Mouse (Mus musculus): ENCODE results near the gene Igdcc3. TPM values are rescaled to one million over a fixed set of nuclear protein-coding genes. Genes with fewer than 3 reads are reported as not detected.

Igdcc3 gene
- polyA plus RNA-seq, 1 experiment from 2014 or later = 4.1 TPM

DNA sequence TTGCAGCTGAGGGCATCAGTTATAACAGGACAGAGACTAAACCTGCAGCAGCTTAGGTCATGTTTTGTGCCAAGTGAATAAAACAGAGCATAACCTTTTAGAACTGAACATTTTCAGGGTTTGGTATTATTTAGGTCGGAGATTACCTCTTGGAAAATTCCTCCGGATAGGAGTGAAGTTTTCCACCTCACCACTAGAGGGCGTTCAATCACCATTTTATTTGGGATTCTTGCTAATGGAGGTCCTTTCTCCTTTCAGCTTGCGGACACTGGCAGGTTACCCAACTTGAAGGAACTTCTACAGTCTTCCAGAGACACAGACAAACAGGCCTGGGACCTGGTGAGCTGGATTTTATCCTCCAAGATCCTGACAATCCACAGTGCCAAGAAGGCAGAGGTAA, 84.8 kb downstream of the Igdcc3 start:
- 33% methylated on average over 4 of the region's 4 CpGs for WGBS
- TF ChIP-seq CTCF (IDR thresholded peaks at IDR 0.05; ENCODE audit: low read depth) = peak; percentile 73
- Histone ChIP-seq H3K36me3 (ENCODE audit: insufficient read depth) (no peaks in the 10 kb centered on the region), H3K27me3 (ENCODE audit: insufficient read depth, low read length) (no peaks in the 10 kb centered on the region), H3K9ac (no peak overlapping the region), H3K4me2 (no peak overlapping the region), H3K9me3 (ENCODE audit: low read depth, low read length) (no peaks in the 10 kb centered on the region), H3K27ac (ENCODE audit: low read depth) (no peak overlapping the region), H3K4me3 (ENCODE audit: low read depth, low read length) (no peak overlapping the region), H3K4me1 (ENCODE audit: insufficient read depth) (no peaks in the 10 kb centered on the region)
- no peak for ATAC-seq (ENCODE audit: insufficient read depth)
- DNase-seq = peak; percentile 74

DNA sequence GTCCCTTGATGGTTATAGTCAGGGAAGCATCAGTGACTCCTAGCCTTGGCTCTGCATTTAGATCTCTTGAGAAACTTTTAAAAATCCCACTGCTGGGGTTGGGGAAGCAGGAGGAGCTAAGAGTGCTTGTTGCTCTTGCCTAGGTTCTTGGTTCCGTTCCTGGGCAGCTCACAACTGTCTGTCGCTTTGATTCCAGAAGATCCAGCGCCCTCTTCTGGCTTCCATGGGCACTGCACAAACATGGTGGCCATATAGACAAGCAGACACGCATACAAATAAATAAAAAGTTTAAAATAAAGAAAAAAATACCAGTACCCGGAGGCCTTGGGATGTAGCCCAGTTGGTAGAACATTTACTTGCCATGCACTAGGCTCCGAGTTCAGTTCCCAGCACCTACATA, 89.3 kb downstream of the Igdcc3 start:
- ATAC-seq (ENCODE audit: insufficient read depth) (no peak), DNase-seq (peak; percentile 19)
- H3K27me3 ChIP-seq (ENCODE audit: insufficient read depth, low read length) = no peaks in the 10 kb centered on the region
- H3K27ac ChIP-seq (ENCODE audit: low read depth) = no peak overlapping the region
- no peaks in the 10 kb centered on the region for H3K9me3 ChIP-seq (ENCODE audit: low read depth, low read length)
- H3K4me1 ChIP-seq (ENCODE audit: insufficient read depth) = no peaks in the 10 kb centered on the region
- no peak overlapping the region for H3K4me2 ChIP-seq
- TF ChIP-seq CTCF (IDR thresholded peaks at IDR 0.05; ENCODE audit: low read depth) = peak; percentile 36
- no peak overlapping the region for H3K9ac ChIP-seq
- H3K4me3 ChIP-seq (ENCODE audit: low read depth, low read length) = no peak overlapping the region
- WGBS = 73% methylated on average over 6 of the region's 6 CpGs
- H3K36me3 ChIP-seq (ENCODE audit: insufficient read depth) = 0 out of 2 replicates have a peak, but pooled peaks cover 4% of the 10 kb centered on the region

DNA sequence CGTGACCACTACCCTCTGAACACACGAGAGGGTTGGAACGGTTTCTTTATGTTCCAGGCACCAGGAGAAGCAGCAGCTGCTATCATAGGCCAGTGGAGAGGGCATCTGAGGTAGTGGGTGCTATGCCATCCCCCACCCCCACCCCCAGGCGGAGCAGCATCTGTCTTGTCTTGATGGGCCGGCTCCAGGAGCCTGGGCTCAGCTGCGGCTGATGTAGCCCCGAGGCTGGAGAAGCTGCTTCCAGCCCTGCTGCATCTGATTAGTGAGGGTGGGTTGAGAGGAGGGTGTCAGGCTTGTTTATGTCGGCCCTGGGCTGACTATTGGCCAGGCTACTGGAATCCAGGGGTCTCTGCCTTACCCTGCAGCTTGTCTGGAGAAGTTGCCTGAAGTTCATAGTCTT, 90.3 kb downstream of the Igdcc3 start:
- no peaks in the 10 kb centered on the region for H3K27me3 ChIP-seq (ENCODE audit: insufficient read depth, low read length)
- 0 out of 2 replicates have a peak, but pooled peaks cover 4% of the 10 kb centered on the region for H3K36me3 ChIP-seq (ENCODE audit: insufficient read depth)
- no peak for TF ChIP-seq CTCF (IDR thresholded peaks at IDR 0.05; ENCODE audit: low read depth)
- H3K4me2 ChIP-seq = no peak overlapping the region
- no peaks in the 10 kb centered on the region for H3K9me3 ChIP-seq (ENCODE audit: low read depth, low read length)
- DNase-seq (no peak), ATAC-seq (ENCODE audit: insufficient read depth) (no peak)
- no peak overlapping the region for H3K4me3 ChIP-seq (ENCODE audit: low read depth, low read length)
- H3K9ac ChIP-seq = no peak overlapping the region
- H3K4me1 ChIP-seq (ENCODE audit: insufficient read depth) = no peaks in the 10 kb centered on the region
- H3K27ac ChIP-seq (ENCODE audit: low read depth) = no peak overlapping the region
- 56% methylated on average over 8 of the region's 8 CpGs for WGBS

DNA sequence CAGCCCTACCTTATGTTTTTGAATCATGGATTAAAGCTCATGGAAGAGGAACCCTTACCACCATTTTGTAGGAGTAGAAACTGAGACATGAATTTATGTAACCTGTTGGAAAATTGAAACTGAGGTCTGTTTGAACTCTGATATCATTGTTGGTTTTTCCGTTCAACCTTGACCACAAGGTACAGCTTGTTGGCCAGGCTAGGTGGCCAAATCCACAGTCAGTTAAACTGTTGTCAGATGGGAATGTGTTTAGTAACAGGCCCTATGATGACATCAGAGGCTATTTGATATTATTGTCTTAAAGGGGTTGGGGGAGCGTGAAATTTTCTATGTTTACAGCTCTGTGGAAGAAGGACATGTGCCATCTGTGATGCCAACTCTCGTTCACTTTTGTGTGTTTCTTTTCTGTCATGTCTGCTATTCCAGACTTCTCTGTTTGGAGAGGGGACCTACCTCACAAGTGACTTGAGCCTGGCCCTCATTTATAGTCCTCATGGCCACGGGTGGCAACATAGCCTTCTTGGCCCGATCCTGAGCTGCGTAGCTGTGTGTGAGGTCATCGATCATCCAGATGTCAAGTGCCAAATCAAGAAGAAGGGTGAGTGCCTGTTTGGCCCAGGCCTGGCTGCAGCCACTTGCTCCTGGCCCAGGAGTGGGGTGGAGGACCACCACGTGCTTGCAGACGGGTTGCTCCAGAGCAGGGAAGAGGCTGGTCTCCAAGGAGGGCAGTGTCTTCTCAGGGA, 92.4 kb downstream of the Igdcc3 start:
- H3K27me3 ChIP-seq (ENCODE audit: insufficient read depth, low read length) = no peaks in the 10 kb centered on the region
- H3K4me3 ChIP-seq (ENCODE audit: low read depth, low read length) = no peak overlapping the region
- H3K27ac ChIP-seq (ENCODE audit: low read depth) = no peak overlapping the region
- ATAC-seq (ENCODE audit: insufficient read depth) = no peak
- no peaks in the 10 kb centered on the region for H3K9me3 ChIP-seq (ENCODE audit: low read depth, low read length)
- 0 out of 2 replicates have a peak, but pooled peaks cover 4% of the 10 kb centered on the region for H3K36me3 ChIP-seq (ENCODE audit: insufficient read depth)
- no peak for DNase-seq
- 72% methylated on average over 9 of the region's 9 CpGs for WGBS
- H3K4me1 ChIP-seq (ENCODE audit: insufficient read depth) = no peaks in the 10 kb centered on the region; the same call in 1 of the 2 replicates
- no peak for TF ChIP-seq CTCF (IDR thresholded peaks at IDR 0.05; ENCODE audit: low read depth)
- H3K4me2 ChIP-seq = no peak overlapping the region
- H3K9ac ChIP-seq = no peak overlapping the region

DNA sequence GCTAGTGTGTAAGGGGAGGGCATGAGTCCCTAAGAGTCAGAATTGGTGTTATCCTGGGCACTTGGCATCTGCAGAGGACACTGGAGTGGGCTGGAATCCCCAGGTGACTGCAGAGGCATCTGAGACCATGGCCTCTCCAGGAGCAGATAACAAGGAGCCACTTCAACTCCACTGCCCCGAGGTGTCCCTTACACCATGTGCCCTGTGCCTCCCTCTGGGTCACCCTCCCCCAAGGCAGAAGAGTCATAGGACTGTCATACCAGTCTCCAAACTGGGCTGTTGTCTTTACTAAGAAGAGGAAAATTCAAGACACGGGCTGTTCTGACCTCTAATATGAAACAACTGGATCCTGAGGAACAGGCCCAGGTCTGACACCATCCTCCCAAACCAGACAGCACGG, 93.7 kb downstream of the Igdcc3 start:
- DNase-seq = no peak
- Histone ChIP-seq H3K27ac (ENCODE audit: low read depth) (no peak overlapping the region), H3K9me3 (ENCODE audit: low read depth, low read length) (no peaks in the 10 kb centered on the region), H3K9ac (no peak overlapping the region), H3K4me3 (ENCODE audit: low read depth, low read length) (no peak overlapping the region), H3K4me1 (ENCODE audit: insufficient read depth) (peaks cover 2% of the 10 kb centered on the region; the same call in 1 of the 2 replicates), H3K36me3 (ENCODE audit: insufficient read depth) (0 out of 2 replicates have a peak, but pooled peaks cover 4% of the 10 kb centered on the region), H3K27me3 (ENCODE audit: insufficient read depth, low read length) (no peaks in the 10 kb centered on the region), H3K4me2 (no peak overlapping the region)
- no peak for TF ChIP-seq CTCF (IDR thresholded peaks at IDR 0.05; ENCODE audit: low read depth)
- no peak for ATAC-seq (ENCODE audit: insufficient read depth)
- WGBS = 65% methylated on average over 3 of the region's 3 CpGs

Other genes with a start within 250 kb of the Igdcc3 start
- 0.04 and 0.09 TPM in 2 replicates for gene Slc24a1, start 189.6 kb upstream of the Igdcc3 start, polyA plus RNA-seq (2014; fragmentation: Nextera tagmentation; extraction: Ambion mirVana)
- 64.1 and 66.0 TPM in 2 replicates for gene Ints14, start 180.3 kb upstream of the Igdcc3 start, polyA plus RNA-seq (2014; fragmentation: Nextera tagmentation; extraction: Ambion mirVana)
- 69.4 and 72.2 TPM in 2 replicates for gene Hacd3, start 119.5 kb upstream of the Igdcc3 start, polyA plus RNA-seq (2014; fragmentation: Nextera tagmentation; extraction: Ambion mirVana)
- 31.7 and 34.8 TPM in 2 replicates for gene Dpp8, start 108.8 kb upstream of the Igdcc3 start, polyA plus RNA-seq (2014; fragmentation: Nextera tagmentation; extraction: Ambion mirVana)
- gene Igdcc4, start 39.7 kb upstream of the Igdcc3 start, polyA plus RNA-seq (2014; fragmentation: Nextera tagmentation; extraction: Ambion mirVana) = 26.4 and 28.9 TPM in 2 replicates
- gene Parp16, start 54.2 kb downstream of the Igdcc3 start, polyA plus RNA-seq (2014; fragmentation: Nextera tagmentation; extraction: Ambion mirVana) = 5.3 and 6.9 TPM in 2 replicates
- 0.22 TPM in 1 of 2 replicates, not detected in the other for gene Cilp, start 124.0 kb downstream of the Igdcc3 start, polyA plus RNA-seq (2014; fragmentation: Nextera tagmentation; extraction: Ambion mirVana)
- gene Clpx, start 153.1 kb downstream of the Igdcc3 start, polyA plus RNA-seq (2014; fragmentation: Nextera tagmentation; extraction: Ambion mirVana) = 44.7 and 53.0 TPM in 2 replicates
- gene Pdcd7, start 204.9 kb downstream of the Igdcc3 start, polyA plus RNA-seq (2014; fragmentation: Nextera tagmentation; extraction: Ambion mirVana) = 14.5 and 14.8 TPM in 2 replicates
- gene Ubap1l, start 219.9 kb downstream of the Igdcc3 start, polyA plus RNA-seq (2014; fragmentation: Nextera tagmentation; extraction: Ambion mirVana) = 0.24 and 0.61 TPM in 2 replicates

Data from lung, embryonic 14.5 days (tissue).